Mouse (Mus musculus): ENCODE results near the gene Ccdc146. TPM values are rescaled to one million over a fixed set of nuclear protein-coding genes. Genes with fewer than 3 reads are reported as not detected.

The Ccdc146 gene
- total RNA-seq (2023): not detected

DNA sequence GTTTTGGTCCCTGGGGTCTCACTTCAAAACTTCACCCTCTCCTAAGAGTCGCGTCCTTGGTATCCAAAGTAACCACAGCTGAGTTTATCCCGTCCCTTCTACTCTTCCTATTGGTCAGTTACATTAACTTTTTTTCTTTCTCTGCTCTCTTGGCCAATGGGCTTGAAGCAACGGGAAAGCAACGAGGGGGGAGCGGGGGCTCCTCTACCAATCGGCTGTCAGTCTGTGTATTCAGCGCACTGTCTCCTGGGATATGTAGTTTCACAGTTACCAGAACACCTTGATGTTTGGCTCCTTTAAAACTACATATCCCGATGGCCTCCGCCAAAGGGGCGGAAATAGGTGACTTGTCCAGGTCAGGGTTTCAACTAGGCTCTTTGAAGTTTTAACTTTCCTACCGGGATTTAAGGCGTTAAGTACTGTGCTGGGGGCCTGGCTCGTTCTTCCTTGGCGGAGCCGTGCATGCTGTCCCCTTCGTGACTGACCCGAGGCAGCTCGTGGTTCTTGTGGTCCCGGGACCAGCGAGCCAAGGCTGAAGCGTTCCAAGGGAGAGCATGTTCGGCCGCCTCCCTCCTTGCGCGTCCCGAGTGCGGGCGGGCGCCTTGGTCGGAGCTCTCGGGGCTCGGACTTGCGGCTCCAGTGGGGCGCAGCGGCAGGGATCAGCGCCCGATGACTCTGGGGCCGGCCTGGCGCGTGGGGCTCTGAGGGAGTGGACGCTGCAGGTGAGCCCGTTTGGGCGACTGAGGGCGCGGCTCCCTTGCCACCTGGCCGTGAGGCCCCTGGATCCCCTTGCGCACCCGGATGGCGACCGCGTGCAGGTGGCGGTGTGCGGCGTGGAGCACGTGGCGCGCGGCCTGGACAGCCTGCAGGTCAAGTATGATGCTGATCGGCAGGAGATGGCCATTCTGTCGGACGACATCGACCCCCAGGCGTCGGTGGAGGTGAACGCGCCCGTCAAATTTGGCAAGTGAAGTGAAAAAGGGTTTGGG lies at the start of gene Ccdc146, which contains the start of gene Fam185a:
Gene Ccdc146, minus strand, starts transcription at position 64 of the 989 bp plus-strand sequence.
Gene Fam185a, plus strand, starts transcription at position 345 of the 989 bp plus-strand sequence.

DNA sequence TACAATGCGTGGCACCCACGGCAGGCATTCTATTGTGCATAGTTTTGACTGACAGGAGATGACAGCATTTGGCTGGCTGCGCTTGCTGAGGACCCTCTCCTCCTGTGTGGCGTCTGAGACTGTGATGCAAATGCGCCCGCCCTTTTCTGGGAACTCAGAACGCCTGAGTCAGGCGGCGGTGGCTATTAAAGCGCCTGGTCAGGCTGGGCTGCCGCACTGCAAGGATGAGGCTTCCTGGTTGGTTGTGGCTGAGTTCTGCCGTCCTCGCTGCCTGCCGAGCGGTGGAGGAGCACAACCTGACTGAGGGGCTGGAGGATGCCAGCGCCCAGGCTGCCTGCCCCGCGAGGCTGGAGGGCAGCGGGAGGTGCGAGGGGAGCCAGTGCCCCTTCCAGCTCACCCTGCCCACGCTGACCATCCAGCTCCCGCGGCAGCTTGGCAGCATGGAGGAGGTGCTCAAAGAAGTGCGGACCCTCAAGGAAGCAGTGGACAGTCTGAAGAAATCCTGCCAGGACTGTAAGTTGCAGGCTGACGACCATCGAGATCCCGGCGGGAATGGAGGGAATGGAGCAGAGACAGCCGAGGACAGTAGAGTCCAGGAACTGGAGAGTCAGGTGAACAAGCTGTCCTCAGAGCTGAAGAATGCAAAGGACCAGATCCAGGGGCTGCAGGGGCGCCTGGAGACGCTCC lies 51.8 kb downstream of the Ccdc146 start, which contains the start of gene Fgl2:
Gene Fgl2, plus strand, starts transcription at position 150 of the 687 bp plus-strand sequence.

Other genes with a start within 250 kb of the Ccdc146 start
- gene Gsap, start 238.4 kb downstream of the Ccdc146 start, total RNA-seq (2023): 13.6 TPM
- 1.7 TPM for gene Fgl2, start 52.0 kb downstream of the Ccdc146 start, total RNA-seq (2023)
- gene Fam185a, start 281 bp upstream of the Ccdc146 start, total RNA-seq (2023): 3.5 TPM
- gene Lrrc17, start 118.9 kb upstream of the Ccdc146 start, total RNA-seq (2023): not detected
- gene Fbxl13, start 221.0 kb upstream of the Ccdc146 start, total RNA-seq (2023): not detected
- 41.5 TPM for gene Armc10, start 221.1 kb upstream of the Ccdc146 start, total RNA-seq (2023)

Measured in CD4-positive naive resting alpha-beta T cell, adult 76 days (primary cell).